Mouse (Mus musculus): ENCODE measurements around the gene Fgf22.

The Fgf22 gene

DNA sequence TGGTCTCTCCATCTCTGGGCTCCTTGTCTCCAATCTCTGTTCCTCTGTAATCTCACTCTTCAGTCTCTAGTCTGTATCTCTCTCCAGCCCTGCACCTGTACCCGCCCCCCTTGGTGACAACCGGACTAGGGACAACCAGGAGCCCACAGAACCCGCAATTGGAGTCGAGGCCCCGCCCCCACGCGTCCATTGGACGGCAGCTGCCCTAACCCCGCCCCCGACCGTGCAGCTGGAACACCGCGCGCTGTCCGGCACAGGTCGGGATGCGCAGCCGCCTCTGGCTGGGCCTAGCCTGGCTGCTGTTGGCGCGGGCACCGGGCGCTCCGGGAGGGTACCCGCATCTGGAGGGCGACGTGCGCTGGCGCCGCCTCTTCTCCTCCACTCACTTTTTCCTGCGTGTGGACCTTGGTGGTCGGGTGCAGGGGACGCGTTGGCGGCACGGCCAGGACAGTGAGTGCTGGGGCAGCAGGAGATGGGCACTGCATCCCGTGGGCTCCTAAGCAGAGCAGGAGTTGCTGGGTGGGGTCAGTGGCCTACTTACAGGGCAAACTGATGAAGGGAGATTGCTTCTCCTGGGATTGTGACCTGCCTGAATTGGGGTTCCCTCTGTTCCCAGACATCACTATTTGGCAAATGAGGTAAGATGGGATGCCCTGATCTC lies at the start of gene Fgf22:
Gene Fgf22, plus strand, starts transcription at position 221 of the 661 bp plus-strand sequence.
- peak; percentile 76 for DNase-seq (ENCODE audit: low spot score)

DNA sequence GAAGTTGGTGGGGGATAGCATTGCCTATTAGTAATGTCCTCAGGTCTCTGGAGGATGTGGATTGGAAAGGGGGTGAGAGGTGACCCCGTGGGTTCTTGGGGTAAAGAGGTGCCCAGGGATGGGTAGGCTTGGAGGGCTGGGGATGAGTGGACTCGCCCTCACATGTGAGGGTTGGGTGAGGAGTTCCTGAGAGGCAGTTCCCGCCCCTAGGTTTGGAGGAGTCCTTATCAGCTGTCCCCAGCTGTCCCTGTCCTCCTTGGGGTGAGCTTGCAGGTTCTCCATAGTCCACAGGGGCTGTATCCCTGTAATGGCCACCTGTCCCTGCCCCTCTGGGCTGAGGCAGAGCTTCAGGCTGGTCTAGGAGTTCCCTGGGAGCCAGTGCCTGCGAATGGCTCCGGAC lies 48.9 kb upstream of the Fgf22 start:
- DNase-seq (ENCODE audit: low spot score), result no peak

DNA sequence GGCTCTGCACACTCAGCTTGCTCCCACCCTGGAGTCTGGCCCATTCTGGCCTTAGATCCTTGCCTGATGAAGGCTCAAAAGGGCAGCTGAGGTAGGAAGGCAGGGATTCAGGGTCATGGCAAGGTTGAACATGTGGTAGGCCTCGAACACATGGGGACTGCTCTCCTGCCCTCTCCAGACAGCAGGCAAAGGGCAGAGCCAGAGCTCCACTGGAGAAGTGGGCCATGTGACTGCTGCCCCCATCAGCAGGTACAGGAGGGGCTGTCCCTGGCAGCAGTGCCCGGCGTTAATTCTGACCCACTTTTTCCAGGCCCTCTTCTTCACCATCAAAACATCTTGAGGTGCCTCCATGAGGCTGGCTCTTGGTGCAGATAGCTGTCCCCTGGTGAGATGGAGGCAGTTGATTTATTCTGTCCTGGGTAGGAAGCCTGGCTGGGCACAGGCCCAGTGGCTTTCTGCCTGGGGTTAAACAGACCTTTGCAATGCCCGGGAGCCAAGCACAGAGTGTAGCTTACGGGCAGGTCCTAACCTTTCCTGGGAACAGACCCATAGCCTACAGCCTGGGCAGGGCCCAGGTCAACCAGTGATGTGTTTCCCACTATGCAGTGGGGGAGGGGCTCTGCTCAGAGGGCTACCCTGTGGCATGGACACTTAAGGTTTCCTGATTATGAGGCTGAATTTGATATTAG lies 48.3 kb upstream of the Fgf22 start:
- no peak for DNase-seq (ENCODE audit: low spot score)

DNA sequence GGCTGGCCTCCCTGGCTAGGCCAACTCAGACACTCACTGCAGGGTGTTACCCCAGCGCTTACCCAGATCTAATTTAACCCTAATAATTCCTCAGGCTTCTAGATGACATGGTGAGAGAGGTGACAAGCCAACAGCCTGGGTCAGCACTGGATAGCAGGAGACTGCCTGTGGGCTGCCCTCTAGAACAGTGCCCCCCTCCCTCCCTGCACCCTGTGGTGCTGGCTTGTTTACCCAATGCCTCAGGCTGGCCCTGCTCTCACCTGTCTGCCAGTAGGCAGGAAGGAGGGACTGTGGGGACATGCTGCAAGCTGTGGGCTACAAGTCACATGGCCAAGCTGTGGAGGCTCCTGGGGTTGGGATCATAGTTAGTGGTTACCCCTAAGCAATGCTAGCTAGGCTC lies 47.7 kb upstream of the Fgf22 start:
- DNase-seq (ENCODE audit: low spot score), result no peak

DNA sequence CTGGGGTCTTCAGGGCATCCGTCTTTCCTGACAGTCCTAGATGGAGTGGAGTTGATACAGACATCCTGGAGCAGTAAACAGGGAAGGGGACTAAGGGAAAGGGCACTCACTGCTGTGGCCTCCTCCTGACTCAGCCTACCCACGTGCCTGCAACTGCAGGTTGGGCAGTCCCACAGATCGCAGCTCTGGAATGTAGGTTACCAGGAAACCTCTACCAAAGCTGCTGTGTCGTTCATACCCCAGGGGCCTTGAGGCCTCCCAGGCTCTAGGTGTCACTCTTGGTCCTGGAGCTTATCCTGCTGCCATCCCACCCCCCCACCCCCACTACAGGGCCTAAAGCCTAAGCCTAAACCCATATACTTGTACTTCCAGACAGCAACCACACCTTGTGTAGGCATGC lies 47.1 kb upstream of the Fgf22 start:
- no peak for DNase-seq (ENCODE audit: low spot score)

DNA sequence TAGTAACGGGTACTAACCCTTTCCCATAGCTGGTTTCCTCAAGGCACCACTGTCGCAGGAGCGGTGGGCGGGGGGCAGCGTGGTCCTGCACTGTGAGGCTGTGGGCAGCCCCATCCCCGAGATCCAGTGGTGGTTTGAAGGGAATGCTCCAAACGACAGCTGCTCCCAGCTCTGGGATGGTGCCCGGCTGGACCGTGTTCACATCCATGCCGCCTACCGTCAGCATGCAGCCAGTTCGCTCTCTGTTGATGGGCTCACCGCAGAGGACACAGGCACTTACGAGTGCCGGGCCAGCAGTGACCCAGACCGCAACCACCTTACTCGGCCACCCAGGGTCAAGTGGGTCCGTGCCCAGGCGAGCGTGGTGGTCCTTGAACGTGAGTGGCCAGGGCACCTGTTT lies 46.2 kb upstream of the Fgf22 start:
- no peak for DNase-seq (ENCODE audit: low spot score)

DNA sequence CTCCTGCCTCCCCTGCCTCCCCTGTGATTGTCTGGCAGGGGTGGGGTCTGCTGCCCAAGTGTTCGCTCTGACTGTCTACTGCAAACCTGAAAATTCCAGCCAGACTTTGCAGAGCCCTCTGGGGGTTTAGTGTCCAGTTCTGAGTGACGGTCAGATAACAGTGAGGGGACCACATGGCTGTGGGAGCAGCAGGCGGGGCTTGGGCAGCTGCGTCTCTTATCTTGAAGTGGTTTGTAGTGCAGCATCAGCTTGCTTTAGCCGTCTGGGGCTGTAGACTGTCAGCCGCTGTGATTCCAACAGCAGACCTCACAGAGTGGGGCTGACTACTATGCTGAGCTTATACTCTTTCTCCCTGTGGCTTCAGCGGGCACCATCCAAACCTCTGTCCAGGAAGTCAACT lies 45.6 kb upstream of the Fgf22 start:
- no peak for DNase-seq (ENCODE audit: low spot score)

DNA sequence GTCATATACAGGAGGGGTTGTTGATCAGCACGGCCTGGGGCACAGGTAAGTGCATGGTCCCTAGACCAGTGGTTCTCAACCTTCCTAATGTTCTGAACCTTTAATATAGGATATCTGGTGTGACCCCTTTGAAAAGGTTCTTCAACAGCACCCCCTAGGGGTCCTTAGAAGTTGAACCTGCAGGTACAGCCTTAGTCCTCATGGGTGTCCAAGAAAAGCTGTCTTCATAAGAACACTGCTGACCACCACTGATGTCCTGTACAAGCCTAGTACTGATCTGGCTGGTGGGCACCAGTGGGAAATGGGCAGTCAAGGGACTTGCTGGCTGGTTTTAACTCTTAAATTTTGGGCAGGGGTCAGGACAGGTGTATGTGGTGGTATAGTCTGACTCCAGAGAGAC lies 42.8 kb upstream of the Fgf22 start:
- no peak for DNase-seq (ENCODE audit: low spot score)

DNA sequence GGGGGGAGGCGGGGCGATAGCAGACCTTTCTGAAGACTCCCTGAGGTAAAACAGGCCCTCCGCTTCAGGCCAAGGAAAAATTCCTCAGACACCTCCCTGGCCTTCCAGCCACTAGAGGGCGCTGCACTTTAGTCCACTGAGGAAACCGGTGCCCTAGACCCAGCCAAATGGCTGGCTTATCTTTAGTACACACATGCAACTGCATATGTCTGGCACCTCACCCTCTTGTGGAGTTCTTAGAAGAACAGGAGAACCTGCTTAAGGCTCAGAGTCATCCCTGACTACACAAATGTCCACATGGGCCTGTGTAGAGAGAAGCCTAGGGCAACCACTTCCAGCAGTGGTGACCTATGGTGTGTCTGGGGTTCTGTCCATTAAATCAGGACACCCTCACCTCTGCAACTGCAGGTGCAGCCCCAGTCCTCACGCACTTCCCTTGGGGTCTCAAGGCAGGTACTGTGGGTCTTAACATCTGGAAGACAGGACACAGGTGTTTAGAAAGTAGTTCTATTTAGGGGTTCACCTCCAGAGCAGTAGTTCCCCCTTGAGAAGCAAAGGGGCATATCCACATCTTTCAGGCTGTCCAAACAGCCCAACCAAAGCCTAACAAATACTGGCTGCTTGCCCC lies 42.3 kb upstream of the Fgf22 start:
- DNase-seq (ENCODE audit: low spot score), result peak; percentile 73

DNA sequence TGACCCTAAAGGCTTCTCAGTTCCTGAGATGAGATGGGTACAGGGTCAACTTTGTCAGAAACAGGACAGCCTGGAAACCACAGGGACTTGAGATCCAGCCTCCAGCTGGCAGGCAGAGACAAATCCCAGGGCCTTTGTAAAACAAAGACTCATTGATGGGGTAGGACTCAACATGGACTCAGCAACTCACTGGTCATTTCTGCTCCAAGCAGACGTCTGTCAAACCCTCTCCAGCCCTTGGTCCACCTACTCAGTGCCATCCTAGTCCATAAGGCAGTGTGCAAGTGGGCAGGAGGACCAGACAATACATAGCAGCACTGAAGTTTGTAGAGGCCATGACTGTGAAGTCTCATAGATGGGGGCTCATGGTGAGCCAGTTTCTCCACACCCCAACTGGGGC lies 41.7 kb upstream of the Fgf22 start:
- DNase-seq (ENCODE audit: low spot score), result no peak

DNA sequence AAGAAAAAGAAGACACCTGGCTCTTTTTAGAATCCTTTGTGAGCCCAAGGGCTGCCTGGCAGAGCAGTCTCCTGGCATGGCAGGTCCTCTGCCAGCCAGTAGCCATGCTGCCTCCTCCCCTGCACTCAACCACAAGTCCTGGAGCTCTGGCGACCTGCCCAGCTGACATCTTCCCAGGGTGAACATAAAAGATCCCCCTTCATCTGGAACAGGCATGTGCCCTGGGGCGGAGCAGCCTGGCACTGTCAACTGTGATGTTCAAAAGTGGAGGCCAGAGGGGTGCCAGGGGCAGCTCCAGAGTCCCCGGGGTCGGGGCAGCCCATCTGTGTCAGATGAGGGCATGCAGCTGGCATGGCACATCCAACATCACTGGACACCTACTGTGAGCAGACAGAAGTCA lies 39.9 kb upstream of the Fgf22 start:
- DNase-seq (ENCODE audit: low spot score), result no peak

DNA sequence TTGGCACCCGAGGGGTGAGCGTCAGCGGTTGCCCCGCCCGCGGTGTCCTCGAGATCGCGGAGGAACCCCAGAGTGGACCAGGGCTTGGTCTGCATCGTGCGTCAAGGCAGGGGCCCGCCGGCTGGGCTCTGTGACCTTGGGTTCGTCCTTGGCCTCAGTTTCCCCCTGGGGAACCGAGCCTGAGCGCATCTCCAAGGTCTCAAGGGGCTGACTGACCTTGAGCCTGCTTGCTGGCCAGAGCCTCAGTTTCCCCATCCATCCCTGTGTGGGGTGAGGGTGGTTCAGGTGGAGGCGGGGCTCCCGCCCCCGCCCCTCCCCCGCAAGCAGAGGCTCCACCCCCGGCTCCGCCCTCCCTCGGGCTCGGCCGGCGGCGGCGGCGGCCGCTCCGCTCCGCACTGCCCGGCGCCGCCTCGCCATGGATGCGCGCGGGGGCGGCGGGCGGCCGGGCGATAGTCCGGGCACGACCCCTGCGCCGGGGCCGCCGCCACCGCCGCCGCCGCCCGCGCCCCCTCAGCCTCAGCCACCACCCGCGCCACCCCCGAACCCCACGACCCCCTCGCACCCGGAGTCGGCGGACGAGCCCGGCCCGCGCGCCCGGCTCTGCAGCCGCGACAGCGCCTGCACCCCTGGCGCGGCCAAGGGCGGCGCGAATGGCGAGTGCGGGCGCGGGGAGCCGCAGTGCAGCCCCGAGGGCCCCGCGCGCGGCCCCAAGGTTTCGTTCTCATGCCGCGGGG lies 38.5 kb upstream of the Fgf22 start, which contains the start of gene Hcn2:
Gene Hcn2, plus strand, starts transcription at position 381 of the 734 bp plus-strand sequence.
- DNase-seq (ENCODE audit: low spot score), result no peak

DNA sequence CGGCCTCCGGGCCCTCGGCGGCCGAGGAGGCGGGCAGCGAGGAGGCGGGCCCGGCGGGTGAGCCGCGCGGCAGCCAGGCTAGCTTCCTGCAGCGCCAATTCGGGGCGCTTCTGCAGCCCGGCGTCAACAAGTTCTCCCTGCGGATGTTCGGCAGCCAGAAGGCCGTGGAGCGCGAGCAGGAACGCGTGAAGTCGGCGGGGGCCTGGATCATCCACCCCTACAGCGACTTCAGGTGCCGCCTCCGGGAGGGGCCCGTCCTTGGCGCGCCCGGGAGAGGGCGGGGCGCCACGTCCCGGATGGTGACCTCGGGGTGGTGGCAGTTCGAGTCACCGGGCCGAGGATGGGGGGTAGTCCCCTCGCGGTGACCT lies 37.9 kb upstream of the Fgf22 start:
- DNase-seq (ENCODE audit: low spot score), result no peak

DNA sequence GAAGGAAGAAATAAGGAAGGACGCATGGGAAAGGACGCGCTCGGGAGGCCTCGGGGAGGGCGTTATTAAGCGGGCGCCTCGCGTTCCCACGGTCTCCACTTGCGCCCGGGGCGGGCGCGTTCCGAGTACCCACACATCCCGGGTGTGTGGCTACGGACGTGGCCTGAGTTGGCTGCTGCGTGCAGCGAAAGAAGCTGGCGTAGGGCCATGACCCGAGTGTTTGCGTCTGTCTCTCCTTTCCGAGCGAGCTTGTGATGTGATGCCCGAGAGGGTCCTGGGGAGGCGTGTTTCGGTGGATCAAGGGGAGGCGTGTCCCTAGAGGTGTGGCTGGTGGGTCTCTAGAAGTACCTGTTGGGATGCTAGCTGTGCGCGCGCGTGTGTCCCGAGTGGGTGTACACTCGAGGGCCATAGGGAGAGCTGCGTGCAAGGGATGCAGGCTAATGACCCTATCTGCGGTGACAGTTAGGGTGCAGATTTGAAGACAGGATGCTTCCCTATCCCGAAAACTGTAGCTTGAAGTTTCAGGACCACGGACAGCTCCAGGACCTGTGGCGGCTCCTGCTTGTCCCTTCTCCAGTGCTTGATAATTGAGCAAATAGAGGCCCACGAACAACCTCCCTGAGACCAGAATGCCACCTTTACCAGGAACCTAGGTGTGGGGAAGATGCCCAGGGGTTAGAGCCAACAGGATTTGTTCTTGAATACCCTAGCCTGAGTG lies 37.1 kb upstream of the Fgf22 start:
- DNase-seq (ENCODE audit: low spot score), result no peak

DNA sequence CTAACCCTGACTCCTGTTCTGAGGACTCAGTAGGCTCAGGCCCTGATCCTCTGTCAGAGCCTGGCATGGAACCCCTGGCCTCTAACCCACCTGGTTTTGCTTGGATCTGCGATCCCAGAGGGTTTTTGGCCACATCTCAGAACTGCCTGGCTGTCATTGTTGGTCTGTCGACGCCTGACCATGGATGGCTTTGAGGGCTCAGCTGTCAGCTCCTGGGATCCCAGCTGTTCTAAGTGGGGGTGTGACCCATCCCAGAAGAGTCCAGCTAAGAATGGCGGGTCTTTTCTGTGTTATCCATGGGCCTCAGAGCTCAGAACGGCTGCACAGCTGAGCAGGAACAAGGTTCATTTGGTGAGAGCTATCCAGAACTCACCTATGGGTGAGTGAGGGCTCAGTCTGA lies 33.8 kb upstream of the Fgf22 start:
- no peak for DNase-seq (ENCODE audit: low spot score)

DNA sequence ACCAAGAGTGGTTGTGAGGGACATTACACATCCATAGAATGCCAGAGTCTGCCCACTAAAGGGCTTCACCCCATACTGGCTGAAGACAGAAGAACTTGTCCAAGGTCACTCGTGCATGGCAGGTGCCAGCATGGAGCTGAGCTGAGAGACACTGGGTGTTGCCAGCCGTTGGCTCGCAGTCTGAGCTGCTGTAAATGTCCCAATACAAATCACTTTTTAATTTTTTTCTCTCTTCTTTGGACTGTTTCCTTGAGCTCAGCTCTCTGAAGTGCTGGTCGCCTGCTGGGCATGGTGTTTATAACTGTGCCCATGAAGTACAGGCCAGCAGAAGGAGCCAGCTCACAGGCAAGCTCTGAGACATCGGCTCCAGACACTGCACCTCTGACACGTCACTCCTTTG lies 31.8 kb upstream of the Fgf22 start:
- DNase-seq (ENCODE audit: low spot score), result no peak

DNA sequence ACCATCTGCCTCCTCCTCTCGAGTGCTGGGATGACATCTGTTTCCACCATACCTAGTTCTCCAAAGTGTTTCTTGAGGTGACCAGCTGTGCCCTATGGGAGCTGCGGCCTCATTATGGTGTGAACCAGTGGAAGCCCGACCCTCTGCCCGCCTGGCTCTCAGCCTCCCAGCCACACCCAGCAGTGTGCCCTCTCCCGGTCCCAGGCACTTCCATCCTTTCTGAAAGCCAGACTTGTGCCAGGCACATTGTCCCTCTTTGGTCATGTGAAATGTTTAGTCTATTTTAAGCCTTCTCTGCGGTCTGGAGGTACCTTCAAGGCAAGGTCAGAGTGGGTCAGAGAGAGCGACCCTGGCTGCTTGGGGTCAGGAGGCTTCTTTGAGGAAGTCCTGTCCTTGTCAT lies 31.2 kb upstream of the Fgf22 start:
- DNase-seq (ENCODE audit: low spot score), result no peak

DNA sequence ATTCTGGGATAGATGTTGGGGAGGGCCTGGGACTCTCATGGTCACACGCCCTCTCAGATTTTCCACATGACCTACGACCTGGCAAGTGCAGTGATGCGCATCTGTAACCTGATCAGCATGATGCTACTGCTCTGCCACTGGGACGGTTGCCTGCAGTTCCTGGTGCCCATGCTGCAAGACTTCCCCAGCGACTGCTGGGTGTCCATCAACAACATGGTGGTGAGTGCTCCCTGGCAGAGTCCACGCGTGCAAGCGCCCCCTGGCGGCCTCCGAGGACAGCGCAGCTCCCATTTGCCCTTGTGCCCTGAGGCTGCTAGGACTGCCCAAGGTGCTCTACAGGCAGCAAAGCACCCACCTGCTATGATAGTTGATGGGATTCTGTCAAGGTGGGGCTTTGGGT lies 28.8 kb upstream of the Fgf22 start:
- DNase-seq (ENCODE audit: low spot score), result no peak

DNA sequence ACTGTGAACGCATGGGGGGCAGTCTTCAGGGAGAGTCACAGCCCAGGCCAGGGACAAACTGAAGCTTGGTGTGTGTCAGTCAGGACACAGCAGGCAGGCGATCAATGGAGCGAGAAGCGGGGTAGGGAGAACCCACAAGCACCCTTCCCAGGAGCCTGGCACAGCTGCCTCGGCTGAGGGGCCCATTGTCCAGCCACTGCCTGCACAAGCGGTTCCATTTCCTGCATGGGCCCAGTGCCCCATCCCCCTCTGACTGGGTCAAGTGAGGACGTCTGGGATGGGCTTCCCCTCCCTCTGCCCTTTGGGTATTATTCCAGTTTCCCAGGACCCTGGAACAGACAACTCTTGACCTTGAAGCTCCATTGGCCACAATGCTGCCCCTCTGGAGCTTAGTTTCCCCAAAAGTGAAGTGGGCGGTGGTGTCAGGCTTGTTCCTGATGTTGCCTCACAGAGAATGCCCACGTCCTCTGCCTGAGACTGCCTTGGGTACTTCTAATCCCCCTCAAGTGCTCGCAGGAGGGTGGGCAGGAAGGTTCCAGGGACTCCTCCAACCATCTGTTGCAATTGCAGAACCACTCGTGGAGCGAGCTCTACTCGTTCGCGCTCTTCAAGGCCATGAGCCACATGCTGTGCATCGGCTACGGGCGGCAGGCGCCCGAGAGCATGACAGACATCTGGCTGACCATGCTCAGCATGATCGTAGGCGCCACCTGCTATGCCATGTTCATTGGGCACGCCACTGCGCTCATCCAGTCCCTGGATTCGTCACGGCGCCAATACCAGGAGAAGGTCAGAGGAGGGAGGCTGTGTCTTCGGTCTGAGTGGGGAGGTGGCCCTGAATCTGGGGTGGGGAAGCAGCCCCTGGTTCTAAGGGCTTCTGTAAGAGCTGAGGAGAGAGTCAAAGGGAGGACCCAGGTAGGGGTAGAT lies 26.3 kb upstream of the Fgf22 start:
- no peak for DNase-seq (ENCODE audit: low spot score)

DNA sequence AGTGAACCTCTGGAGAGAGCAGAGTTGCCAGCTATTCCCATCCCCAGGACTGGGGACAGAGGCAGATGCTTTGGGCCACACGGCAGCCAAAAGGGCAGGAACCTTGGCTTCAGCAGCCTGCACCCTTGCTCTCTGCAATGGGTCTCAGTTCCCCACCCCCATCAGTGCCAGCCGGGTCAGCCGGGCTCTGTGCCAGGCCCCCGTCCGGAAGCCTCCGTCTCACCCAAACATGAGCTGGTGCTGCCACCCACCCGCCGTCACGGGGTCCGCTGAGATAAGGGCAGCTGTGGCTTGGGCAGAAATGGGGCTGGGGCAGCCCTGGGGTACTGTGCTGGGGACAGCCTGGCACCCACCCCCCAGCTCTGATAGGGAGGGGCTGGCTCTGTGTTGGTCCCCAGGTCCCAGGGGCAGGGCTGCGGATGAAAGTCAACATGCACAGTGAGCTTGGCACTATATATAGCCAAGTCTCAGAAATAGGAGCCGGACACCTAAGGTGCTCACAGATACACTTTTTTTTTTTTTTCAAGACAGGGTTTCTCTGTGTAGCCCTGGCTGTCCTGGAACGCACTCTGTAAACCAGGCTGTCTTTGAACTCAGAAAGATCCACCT lies 25.4 kb upstream of the Fgf22 start:
- DNase-seq (ENCODE audit: low spot score), result peak; percentile 48

DNA sequence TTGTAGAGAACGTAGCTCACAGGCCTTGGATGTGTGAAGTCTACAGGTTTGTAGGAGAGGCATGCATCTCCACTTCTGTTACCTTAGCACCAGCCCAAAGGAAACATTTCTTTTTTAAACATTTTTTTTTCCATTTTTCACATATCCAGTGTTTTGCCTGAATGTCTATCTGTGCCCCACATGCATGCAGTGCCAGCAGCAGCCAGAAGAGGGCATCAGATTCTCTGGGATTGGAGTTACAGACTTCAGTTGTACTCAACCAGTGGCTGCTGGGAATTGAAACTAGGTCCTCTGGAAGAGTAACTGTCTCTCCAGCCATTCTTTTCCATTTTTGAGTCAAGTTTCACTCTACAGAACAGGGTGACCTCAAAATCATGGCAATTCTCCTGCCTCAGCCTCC lies 22.4 kb upstream of the Fgf22 start:
- DNase-seq (ENCODE audit: low spot score), result no peak

Data from left cerebral cortex, adult 11 months (tissue).